Mouse (Mus musculus): ENCODE data around the gene Crip1. TPM values are rescaled to one million over a fixed set of nuclear protein-coding genes. Genes with fewer than 3 reads are reported as not detected.

Gene Crip1
- polyA plus RNA-seq, 1 experiment from 2014 or later: 53.4 TPM

DNA sequence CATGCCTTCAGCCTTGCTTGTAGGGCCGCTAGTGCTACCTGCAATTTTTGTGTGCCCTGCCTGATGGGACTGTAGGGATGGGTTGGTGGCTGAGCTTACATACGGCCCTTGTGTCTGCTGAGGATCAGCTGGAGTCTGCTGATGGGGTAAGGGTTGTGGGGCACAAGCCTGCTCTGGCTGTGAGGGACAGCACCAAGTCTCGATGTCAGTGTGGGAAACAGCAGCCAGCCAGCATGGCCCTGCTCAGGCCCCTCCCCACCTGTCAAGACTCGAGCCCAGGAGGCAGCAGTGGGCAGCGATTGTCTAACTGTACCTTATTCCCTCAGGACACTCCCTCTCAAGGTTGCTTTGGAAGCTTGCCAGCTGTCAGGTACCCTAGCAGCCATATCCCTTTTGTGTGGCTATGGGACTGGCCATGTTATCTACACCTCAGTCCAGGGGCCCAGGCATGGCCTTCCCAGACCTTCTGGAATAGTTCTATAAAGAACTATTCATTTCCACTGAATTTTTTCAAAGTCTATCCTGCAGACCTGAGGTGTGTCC, 12.2 kb upstream of the Crip1 start:
- no peak overlapping the region for H3K4me3 ChIP-seq (replicated peaks)
- H3K4me2 ChIP-seq: no peak overlapping the region
- peaks cover 94% of the 10 kb centered on the region for H3K36me3 ChIP-seq
- no peak for ATAC-seq (ENCODE audit: low FRiP score)
- peaks cover 10% of the 10 kb centered on the region for H3K4me1 ChIP-seq
- H3K27ac ChIP-seq (replicated peaks): no peak overlapping the region
- H3K27me3 ChIP-seq (replicated peaks): no peaks in the 10 kb centered on the region
- no peaks in the 10 kb centered on the region for H3K9me3 ChIP-seq (replicated peaks)
- no peak overlapping the region for H3K9ac ChIP-seq (replicated peaks)
- 84% methylated on average over 5 of the region's 5 CpGs for WGBS

DNA sequence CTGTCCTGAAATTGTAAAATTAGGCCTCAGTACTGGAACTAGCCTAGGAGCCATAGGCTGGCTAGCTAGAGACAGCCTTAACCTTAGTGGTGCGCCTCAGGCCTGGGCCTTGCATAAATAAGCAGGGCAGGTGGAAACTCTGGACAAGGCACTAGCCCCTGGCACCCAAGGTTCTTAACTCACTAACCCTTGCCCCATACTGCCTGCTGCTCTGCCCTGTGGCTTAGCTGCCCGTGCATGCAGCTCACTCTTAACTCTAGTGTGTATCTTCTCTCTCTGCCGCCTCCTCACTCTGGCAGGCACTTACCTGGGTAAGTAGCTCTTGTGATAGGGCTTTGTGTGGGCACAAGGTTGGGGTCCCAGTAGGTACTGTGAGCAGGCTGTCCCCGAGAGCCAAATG, 11.6 kb upstream of the Crip1 start:
- WGBS: 90% methylated on average over 4 of the region's 4 CpGs
- Histone ChIP-seq H3K9ac (replicated peaks) (no peak overlapping the region), H3K9me3 (replicated peaks) (no peaks in the 10 kb centered on the region), H3K27ac (replicated peaks) (no peak overlapping the region), H3K36me3 (peaks cover 88% of the 10 kb centered on the region), H3K27me3 (replicated peaks) (no peaks in the 10 kb centered on the region), H3K4me2 (no peak overlapping the region), H3K4me1 (peaks cover 15% of the 10 kb centered on the region), H3K4me3 (replicated peaks) (no peak overlapping the region)
- ATAC-seq (ENCODE audit: low FRiP score): no peak

DNA sequence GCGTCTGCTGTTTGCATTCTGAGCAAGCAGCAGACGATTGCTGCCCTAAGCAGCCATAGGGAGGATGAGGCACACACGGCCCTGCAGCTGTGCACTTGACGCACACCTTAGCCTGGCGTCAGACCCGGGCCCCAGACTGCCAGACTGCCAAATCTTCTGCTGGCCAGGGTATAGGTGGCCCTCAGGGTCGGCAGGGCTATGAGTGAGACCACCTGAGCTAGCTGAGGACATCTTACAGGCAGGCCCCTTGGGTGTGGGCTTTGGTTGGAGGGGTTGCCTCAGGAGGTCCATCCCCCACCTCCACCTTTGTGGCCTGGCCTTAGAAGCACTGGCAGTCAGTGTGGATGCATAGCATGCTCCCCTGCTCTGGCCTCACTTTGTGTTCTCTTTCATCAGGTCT, 10.7 kb upstream of the Crip1 start:
- H3K36me3 ChIP-seq: peaks cover 79% of the 10 kb centered on the region
- no peak overlapping the region for H3K27ac ChIP-seq (replicated peaks)
- no peak for ATAC-seq (ENCODE audit: low FRiP score)
- no peak overlapping the region for H3K4me3 ChIP-seq (replicated peaks)
- H3K9ac ChIP-seq (replicated peaks): no peak overlapping the region
- H3K4me2 ChIP-seq: no peak overlapping the region
- H3K27me3 ChIP-seq (replicated peaks): no peaks in the 10 kb centered on the region
- peaks cover 20% of the 10 kb centered on the region for H3K4me1 ChIP-seq
- no peaks in the 10 kb centered on the region for H3K9me3 ChIP-seq (replicated peaks)
- 95% methylated on average over 7 of the region's 7 CpGs for WGBS

DNA sequence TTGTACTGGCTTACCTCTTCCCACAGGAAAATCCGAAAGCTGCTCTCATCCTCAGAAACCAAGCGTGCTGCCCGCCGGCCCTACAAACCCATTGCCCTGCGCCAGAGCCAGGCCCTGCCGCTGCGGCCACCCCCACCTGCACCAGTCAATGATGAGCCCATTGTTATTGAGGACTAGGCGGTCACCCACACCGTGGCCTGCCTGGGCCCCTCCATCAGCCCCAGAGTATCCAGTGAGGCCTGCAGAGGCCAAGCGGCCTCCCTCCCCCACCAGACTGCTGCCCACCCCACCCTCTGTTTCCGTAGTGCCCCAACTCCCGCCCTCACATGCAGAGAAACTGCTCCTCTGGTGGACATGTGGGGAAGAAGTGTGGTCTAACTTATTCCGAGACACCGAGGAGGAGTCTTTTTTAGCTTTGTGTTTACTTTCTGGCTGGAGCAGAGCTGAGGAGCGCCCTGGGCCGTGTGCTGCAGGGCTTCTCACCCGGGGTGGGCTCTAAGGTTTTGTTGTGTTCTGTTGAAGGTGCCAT, 9.6 kb upstream of the Crip1 start:
- WGBS: 75% methylated on average over 17 of the region's 17 CpGs
- peaks cover 68% of the 10 kb centered on the region for H3K36me3 ChIP-seq
- ATAC-seq (ENCODE audit: low FRiP score): no peak

DNA sequence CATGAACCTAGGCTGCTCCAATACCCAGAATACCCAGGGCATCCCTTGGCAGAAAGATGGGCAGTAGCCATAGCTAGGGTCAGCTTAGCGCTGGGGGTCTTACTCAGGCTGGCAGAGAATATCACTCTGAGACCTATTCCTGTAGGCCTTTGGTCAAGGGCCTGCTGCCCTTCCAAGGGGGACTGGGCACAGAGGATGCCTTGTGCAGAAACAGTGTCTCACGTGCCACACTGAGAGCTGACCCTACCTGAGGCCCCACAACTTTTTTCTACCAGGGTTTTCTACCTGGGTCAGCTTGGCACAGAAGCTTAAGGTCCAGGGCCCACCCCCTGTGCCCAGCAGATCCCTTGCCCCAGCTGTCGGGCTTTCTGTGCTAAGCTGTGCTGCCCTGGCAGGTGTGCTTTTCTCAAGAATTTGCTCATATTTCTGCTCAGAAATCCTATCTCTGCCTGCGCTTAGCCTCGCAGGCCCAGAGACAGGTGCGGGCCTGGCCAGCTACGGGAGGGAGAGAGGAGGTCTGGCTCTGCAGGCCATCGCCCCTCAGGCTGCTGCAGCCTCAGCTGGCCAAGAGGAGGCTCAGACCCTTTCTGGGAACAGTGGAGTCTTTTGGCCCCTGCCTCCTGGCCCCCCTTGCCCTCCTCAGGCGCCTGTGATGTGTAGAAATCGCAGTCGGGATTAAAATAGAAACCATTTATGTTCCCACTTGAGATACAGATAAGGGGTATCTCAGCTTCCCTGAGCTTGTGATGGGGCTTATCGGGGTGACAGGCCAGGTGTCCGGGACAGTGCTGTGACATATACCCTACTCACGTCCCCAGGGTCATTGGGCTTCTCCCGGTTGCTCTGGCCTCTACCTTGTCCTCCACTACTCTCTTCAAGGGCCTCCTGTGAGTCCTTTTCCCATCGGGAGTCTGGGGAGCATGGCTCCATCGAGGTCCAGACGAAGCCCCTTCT, 8.6 kb upstream of the Crip1 start:
- H3K4me2 ChIP-seq: no peak overlapping the region
- H3K27me3 ChIP-seq (replicated peaks): no peaks in the 10 kb centered on the region
- 85% methylated on average over 18 of the region's 18 CpGs for WGBS
- no peak overlapping the region for H3K9ac ChIP-seq (replicated peaks)
- no peak overlapping the region for H3K27ac ChIP-seq (replicated peaks)
- no peak overlapping the region for H3K4me3 ChIP-seq (replicated peaks)
- peaks cover 36% of the 10 kb centered on the region for H3K4me1 ChIP-seq
- no peaks in the 10 kb centered on the region for H3K9me3 ChIP-seq (replicated peaks)
- peaks cover 58% of the 10 kb centered on the region for H3K36me3 ChIP-seq
- ATAC-seq (ENCODE audit: low FRiP score): no peak

More for the DNA sequence above, 9.6 kb upstream of the Crip1 start:
- no peak overlapping the region for H3K4me2 ChIP-seq
- H3K27me3 ChIP-seq (replicated peaks): no peaks in the 10 kb centered on the region
- no peak overlapping the region for H3K4me3 ChIP-seq (replicated peaks)
- H3K27ac ChIP-seq (replicated peaks): no peak overlapping the region
- no peak overlapping the region for H3K9ac ChIP-seq (replicated peaks)
- H3K9me3 ChIP-seq (replicated peaks): no peaks in the 10 kb centered on the region
- peaks cover 30% of the 10 kb centered on the region for H3K4me1 ChIP-seq

DNA sequence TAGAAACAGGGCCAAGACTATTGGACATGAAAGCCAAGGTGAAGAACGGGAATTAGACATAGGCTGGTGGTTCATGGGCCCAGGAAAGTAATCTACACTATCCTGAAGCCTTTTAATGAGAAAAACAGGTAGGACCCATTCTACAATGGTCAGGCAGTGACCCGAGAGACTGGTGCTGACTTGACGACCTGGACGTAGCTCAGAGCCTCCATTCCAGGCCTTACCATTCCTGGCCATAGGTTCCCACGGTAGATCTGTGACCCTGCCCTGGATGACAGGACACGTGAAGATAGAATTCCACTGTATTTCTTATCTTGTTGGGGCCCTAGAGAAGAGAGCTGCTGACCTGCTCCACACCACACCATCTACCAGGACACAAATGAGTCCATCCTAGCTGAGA, 7.8 kb upstream of the Crip1 start:
- peaks cover 50% of the 10 kb centered on the region for H3K36me3 ChIP-seq
- 77% methylated on average over 6 of the region's 6 CpGs for WGBS
- peaks cover 42% of the 10 kb centered on the region for H3K4me1 ChIP-seq
- no peak for ATAC-seq (ENCODE audit: low FRiP score)
- H3K27me3 ChIP-seq (replicated peaks): no peaks in the 10 kb centered on the region
- H3K9me3 ChIP-seq (replicated peaks): no peaks in the 10 kb centered on the region
- H3K27ac ChIP-seq (replicated peaks): 0 out of 2 replicates have a peak overlapping the region, but pooled peaks have one; percentile 89
- H3K4me2 ChIP-seq: no peak overlapping the region
- no peak overlapping the region for H3K9ac ChIP-seq (replicated peaks)
- H3K4me3 ChIP-seq (replicated peaks): no peak overlapping the region

DNA sequence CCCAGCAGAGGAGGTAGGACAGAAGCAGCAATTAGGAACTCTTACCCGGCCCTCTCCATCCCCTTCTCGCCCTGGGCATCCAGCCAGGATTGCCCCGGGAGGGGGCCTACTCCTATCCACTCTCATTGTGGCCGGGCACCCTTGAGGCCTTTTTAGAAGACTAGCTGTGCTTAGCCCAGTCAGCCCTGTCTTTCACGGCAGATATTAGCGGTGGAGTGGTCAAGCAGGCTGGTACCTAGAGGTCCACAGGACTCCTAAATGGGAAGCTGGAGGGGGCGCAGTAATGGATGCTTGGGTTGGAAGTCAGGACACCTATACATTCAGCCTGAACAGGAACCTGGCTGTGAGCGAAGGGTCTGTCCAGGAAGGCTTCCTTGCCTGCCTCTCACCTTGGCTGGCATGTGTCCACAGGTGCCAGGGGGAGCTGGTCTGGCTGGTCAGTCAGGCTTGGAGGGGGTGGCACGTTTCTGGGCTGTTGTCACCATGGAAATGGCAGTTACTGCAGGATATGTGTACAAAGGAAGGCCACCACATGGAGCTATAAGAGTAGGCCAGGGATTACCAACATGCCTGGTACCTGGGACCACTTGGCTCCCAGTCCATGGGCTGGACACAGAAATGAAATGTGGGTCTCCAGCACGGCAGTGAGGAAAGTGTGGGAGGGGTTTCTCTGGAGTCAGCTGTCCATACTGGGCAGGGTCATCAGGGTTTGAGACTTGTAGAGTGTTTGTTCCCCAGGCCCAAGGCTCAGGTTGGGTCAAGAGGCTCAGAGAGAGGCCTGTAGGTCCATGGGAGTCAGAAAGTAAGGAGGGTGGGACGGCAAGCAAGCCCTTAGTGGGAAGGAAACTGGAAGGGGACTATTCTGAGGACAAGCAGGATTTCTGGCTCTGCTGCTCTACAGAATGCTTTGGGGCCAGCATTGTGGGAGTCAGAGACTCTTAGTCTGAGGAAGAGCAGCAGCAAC, 6.9 kb upstream of the Crip1 start:
- Histone ChIP-seq H3K4me2 (peak overlapping the region; percentile 60), H3K27me3 (replicated peaks) (no peaks in the 10 kb centered on the region), H3K4me3 (replicated peaks) (peak overlapping the region; percentile 71), H3K27ac (replicated peaks) (peak overlapping the region; percentile 89), H3K4me1 (peaks cover 51% of the 10 kb centered on the region), H3K36me3 (peaks cover 48% of the 10 kb centered on the region), H3K9ac (replicated peaks) (peak overlapping the region; percentile 59), H3K9me3 (replicated peaks) (no peaks in the 10 kb centered on the region)
- 26% methylated on average over 11 of the region's 11 CpGs for WGBS
- ATAC-seq (ENCODE audit: low FRiP score): peak; percentile 7

DNA sequence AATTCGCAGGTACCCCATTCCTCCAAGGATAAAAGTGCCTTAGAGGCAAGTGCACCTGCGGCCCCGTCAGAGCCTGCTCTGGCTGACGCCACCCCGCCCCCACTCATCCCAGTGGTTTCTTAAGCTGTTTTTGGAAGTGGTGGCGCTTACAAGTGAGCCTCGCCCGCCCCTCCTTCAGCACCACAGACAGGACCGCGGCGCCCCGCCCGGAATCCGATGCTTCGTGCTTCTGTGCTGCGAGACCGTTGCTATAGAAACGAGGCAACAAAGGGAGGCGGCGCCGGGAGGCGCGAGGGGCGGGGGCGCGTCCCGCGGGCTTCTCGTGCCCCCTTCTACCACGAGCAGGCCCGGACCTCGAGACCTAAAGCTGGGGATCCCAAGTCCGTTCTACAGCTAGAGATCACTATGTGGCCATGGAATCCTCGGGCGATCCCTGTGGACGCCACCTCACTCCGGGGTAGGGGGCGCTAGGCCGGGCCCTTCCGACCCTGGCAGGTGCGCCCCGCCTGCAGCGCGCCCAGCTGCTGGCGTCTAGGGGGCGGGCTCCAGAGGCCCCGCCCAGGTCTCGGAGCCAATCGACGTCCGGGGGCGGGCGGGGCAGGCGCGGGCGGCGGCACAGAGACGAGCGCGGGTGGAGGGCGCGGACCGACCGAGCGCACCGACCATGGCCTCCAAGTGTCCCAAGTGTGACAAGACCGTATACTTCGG, 6.1 kb upstream of the Crip1 start, which contains the start of gene Crip2:
Crip2 (plus strand) TSS at position 329 of the 708 bp plus-strand sequence.
- Histone ChIP-seq H3K36me3 (peaks cover 48% of the 10 kb centered on the region), H3K9me3 (replicated peaks) (no peaks in the 10 kb centered on the region), H3K4me2 (peak within 1 kb of the TSS; percentile 60), H3K9ac (replicated peaks) (peak within 1 kb of the TSS; percentile 59), H3K4me3 (replicated peaks) (peak within 1 kb of the TSS; percentile 71), H3K27me3 (replicated peaks) (no peaks in the 10 kb centered on the region), H3K4me1 (peaks cover 53% of the 10 kb centered on the region), H3K27ac (replicated peaks) (peak within 1 kb of the TSS; percentile 89)
- peak; percentile 86 for ATAC-seq (ENCODE audit: low FRiP score)
- WGBS: under 1% methylated on average over 68 of the region's 68 CpGs

DNA sequence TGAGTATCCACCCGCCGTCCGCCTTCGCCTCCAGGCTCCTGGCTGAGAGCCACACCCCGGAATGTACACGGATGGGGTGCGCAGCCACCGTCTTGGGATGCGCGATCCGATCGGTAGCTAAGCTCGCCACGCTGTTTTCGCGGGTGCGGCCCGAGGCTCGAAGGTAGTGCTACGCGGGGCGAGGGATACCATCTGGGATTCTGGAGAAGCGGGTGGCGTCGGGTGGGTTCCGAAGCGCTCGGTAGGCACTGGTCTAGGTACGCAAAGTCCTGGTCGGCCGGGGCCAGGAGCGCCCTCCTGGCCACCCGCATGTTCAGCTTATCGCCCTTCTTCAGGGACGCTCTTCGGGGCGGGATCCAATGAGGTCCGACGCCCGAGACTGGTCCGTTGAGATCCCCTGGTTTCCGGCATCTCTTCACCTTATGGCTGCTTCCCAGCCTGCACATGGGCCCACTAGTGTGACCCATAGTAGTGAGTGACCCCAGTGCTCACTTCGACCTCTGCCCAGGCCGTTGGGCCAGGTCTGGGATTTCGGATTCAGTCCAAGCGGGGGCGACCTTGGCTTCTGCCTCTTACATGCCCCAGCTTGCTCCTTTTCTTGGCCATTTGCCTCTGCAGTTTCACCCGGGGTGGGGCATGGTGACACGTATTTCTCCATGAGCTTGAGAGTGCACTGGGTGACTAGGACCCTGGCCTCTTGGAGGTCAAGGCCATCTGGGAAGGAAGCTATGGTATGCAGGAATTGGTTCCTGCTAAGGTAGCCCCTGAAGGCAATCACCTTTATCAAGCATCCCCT, 5.3 kb upstream of the Crip1 start:
- H3K36me3 ChIP-seq: peaks cover 46% of the 10 kb centered on the region
- peak overlapping the region; percentile 59 for H3K9ac ChIP-seq (replicated peaks)
- H3K4me3 ChIP-seq (replicated peaks): peak overlapping the region; percentile 71
- peak overlapping the region; percentile 60 for H3K4me2 ChIP-seq
- 2% methylated on average over 49 of the region's 49 CpGs for WGBS
- ATAC-seq (ENCODE audit: low FRiP score): peak; percentile 18
- peak overlapping the region; percentile 89 for H3K27ac ChIP-seq (replicated peaks)
- no peaks in the 10 kb centered on the region for H3K27me3 ChIP-seq (replicated peaks)
- peaks cover 53% of the 10 kb centered on the region for H3K4me1 ChIP-seq
- no peaks in the 10 kb centered on the region for H3K9me3 ChIP-seq (replicated peaks)

DNA sequence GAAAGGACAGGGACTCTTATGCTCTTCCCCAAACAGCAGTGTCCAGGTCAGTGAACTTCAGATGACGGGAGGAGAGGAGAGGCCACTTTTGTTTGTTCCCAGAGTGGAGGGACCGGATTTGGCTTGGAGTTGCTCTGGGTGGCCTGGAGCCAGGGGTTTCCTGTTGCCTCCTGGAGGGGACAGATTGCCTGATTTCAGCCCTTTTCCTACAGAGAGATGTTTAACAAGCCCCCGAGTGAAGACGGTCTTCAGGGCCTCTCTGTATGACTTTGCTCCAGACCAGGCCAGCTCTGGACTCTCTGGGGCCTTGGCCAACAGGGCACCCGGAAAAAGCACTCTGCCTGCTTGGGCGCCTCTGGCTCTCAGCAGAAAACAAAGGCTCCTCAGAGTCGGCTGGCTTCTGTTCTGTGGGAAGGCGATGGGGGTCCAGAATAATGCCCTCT, 4.6 kb upstream of the Crip1 start:
- 25% methylated on average over 8 of the region's 8 CpGs for WGBS
- Histone ChIP-seq H3K27me3 (replicated peaks) (0 out of 2 replicates have a peak, but pooled peaks cover 4% of the 10 kb centered on the region), H3K36me3 (peaks cover 38% of the 10 kb centered on the region), H3K4me3 (replicated peaks) (peak overlapping the region; percentile 71), H3K9me3 (replicated peaks) (no peaks in the 10 kb centered on the region), H3K27ac (replicated peaks) (peak overlapping the region; percentile 89), H3K4me2 (peak overlapping the region; percentile 60), H3K9ac (replicated peaks) (peak overlapping the region; percentile 59), H3K4me1 (peaks cover 58% of the 10 kb centered on the region)
- ATAC-seq (ENCODE audit: low FRiP score): no peak

Data from neural tube, embryonic 15.5 days (tissue).